Mouse (Mus musculus) erythroblast, embryonic 14.5 days (primary cell): Measurements from ENCODE around the gene Bcdin3d.

Source experiments
- GATA1 ChIP-seq: IDR thresholded peaks from 2 replicates; pipeline ENCODE4 v1.6.1; 2012; ENCODE audit warnings: low read length, inconsistent platforms, mixed read lengths
- TAL1 ChIP-seq: IDR thresholded peaks from 3 replicates; pipeline ENCODE4 v1.6.1; 2012; ENCODE audit warnings: low read length, inconsistent platforms, mixed read lengths

- no peak for TF ChIP-seq GATA1
- no peak for TF ChIP-seq TAL1
Measured at GRCm38 (mm10) chr15:99519626-99520025, 45.1 kb upstream of the Bcdin3d start.
